Mouse (Mus musculus) cerebellum, postnatal 25 days (tissue): ENCODE measurements around the gene Prkag2.
"Not testable (repeated sequence)": the region's sequence is repeated elsewhere in the genome, so short reads cannot be mapped to it uniquely, and the experiment has no call there.

ENCODE experiments used
- DNase-seq, 2 experiments: peaks; one replicate each; pipeline ENCODE4 v3.0.0; 2021; ENCODE audit warnings: mixed read lengths in 2 of 2

The Prkag2 gene

GRCm38 (mm10) chr5:25085170-25085569 is 15.3 kb downstream of the Prkag2 start:
- no peak for DNase-seq

- DNase-seq = no peak
Measured at GRCm38 (mm10) chr5:25083816-25084215, 16.6 kb downstream of the Prkag2 start.

- DNase-seq = peak; percentile 59 to 71
Measured at GRCm38 (mm10) chr5:25082542-25082941, 17.9 kb downstream of the Prkag2 start.

GRCm38 (mm10) chr5:25081545-25081944 is 18.9 kb downstream of the Prkag2 start:
- DNase-seq = peak in 1 of 2 experiments; percentile 21

GRCm38 (mm10) chr5:25080994-25081393 is 19.4 kb downstream of the Prkag2 start:
- no peak for DNase-seq

GRCm38 (mm10) chr5:25080438-25080945 is 19.9 kb downstream of the Prkag2 start:
- no peak for DNase-seq

- DNase-seq = no peak
Measured at GRCm38 (mm10) chr5:25079766-25080265, 20.6 kb downstream of the Prkag2 start.

- DNase-seq = no peak
Measured at GRCm38 (mm10) chr5:25077873-25078651, 22.4 kb downstream of the Prkag2 start.

GRCm38 (mm10) chr5:25077258-25077657 is 23.2 kb downstream of the Prkag2 start:
- DNase-seq = not testable (repeated sequence)

GRCm38 (mm10) chr5:25075623-25076022 is 24.8 kb downstream of the Prkag2 start:
- DNase-seq = no peak

GRCm38 (mm10) chr5:25069815-25070214 is 30.6 kb downstream of the Prkag2 start:
- no peak for DNase-seq

GRCm38 (mm10) chr5:25067122-25067521 is 33.3 kb downstream of the Prkag2 start:
- DNase-seq = peak; percentile 42 to 58

- DNase-seq = no peak
Measured at GRCm38 (mm10) chr5:25064270-25065232, 35.9 kb downstream of the Prkag2 start.

- DNase-seq = no peak
Measured at GRCm38 (mm10) chr5:25062506-25063132, 37.8 kb downstream of the Prkag2 start.

- DNase-seq = peak; percentile 73 to 78
Measured at GRCm38 (mm10) chr5:25058853-25059741, 41.3 kb downstream of the Prkag2 start.

GRCm38 (mm10) chr5:25058417-25058816 is 42.0 kb downstream of the Prkag2 start:
- peak; percentile 39 to 48 for DNase-seq

GRCm38 (mm10) chr5:25055288-25055687 is 45.2 kb downstream of the Prkag2 start:
- peak; percentile 91 for DNase-seq

GRCm38 (mm10) chr5:25053971-25054658 is 46.3 kb downstream of the Prkag2 start:
- DNase-seq = peak; percentile 64 to 70

GRCm38 (mm10) chr5:25050827-25051226 is 49.6 kb downstream of the Prkag2 start:
- no peak for DNase-seq

- peak in 1 of 2 experiments; percentile 51 for DNase-seq
Measured at GRCm38 (mm10) chr5:25047670-25048069, 52.8 kb downstream of the Prkag2 start.

GRCm38 (mm10) chr5:25046762-25047161 is 53.7 kb downstream of the Prkag2 start:
- no peak for DNase-seq
